Mouse (Mus musculus): ENCODE measurements at regions not wholly inside any gene's neighbourhood (a gene's known extent, or its start where the extent isn't known, plus 50 kb on each side); places are given as distances from the start of the nearest gene placed in this dataset.

DNA sequence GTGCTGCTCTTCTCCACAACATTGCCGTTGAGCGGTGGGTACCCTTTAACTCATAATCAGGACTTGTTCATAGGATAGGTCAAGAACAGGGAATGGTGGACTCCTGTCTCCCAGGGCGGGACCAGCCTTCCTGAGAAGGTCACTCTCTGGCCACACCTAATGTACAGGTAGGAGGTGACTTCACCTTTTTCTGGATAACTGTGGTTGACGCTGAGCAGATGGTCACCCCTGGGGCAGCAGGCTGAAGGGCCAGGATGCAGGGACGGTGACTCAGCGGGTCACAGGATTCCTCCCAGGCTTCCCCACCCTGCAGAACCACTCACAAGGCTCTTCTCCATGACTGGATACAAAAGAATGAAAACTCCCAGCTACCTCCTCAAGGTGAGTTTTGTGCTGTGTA is 66.6 kb upstream of the Fndc3b start:
- peaks cover 13% of the 10 kb centered on the region for H3K4me1 ChIP-seq (replicated peaks; ENCODE audit: low read depth, low read length)
- TF ChIP-seq CTCF (conservative IDR thresholded peaks at IDR 0.05; ENCODE audit: low read length): no peak
- TF ChIP-seq NANOG (IDR thresholded peaks at IDR 0.05; ENCODE audit: borderline replicate concordance, low read length): no peak
- TF ChIP-seq POU5F1 (IDR thresholded peaks at IDR 0.05; ENCODE audit: borderline replicate concordance, low read length): no peak
- no peaks in the 10 kb centered on the region for H3K36me3 ChIP-seq (ENCODE audit: insufficient read depth, low read length)
- no peak overlapping the region for H3K4me3 ChIP-seq (replicated peaks; ENCODE audit: low read length)
- no peaks in the 10 kb centered on the region for H3K9me3 ChIP-seq (ENCODE audit: low read length)
- H3K27me3 ChIP-seq (ENCODE audit: insufficient read depth, low read length): no peaks in the 10 kb centered on the region

DNA sequence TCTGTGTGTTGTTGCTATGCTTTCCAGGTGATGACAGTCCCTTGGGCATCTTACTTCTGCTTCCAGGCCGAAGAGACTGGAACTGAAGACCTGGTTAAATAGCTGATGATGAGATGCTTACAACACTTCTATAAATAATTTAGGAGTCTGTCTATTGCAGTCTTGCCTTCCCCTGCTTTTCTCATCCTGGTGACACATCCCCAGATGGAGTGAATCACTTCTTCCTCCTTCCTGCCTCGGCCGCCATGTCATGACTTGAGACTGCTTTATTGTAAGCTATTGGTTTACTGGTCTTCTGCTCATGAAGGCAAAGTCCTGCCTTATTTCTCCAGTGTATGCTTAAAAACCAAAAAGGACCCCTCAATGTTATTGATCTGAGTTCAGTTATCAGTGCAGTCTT is 62.1 kb upstream of the Fndc3b start:
- H3K27me3 ChIP-seq (ENCODE audit: insufficient read depth, low read length): no peaks in the 10 kb centered on the region
- H3K36me3 ChIP-seq (ENCODE audit: insufficient read depth, low read length): no peaks in the 10 kb centered on the region
- H3K9me3 ChIP-seq (ENCODE audit: low read length): no peaks in the 10 kb centered on the region
- H3K4me3 ChIP-seq (replicated peaks; ENCODE audit: low read length): no peak overlapping the region
- TF ChIP-seq POU5F1 (IDR thresholded peaks at IDR 0.05; ENCODE audit: borderline replicate concordance, low read length): no peak
- no peak for TF ChIP-seq NANOG (IDR thresholded peaks at IDR 0.05; ENCODE audit: borderline replicate concordance, low read length)
- no peak for TF ChIP-seq CTCF (conservative IDR thresholded peaks at IDR 0.05; ENCODE audit: low read length)
- no peaks in the 10 kb centered on the region for H3K4me1 ChIP-seq (replicated peaks; ENCODE audit: low read depth, low read length)

- Histone ChIP-seq H3K36me3 (ENCODE audit: insufficient read depth, low read length) (no peaks in the 10 kb centered on the region), H3K9me3 (ENCODE audit: low read length) (no peaks in the 10 kb centered on the region), H3K4me1 (replicated peaks; ENCODE audit: low read depth, low read length) (no peaks in the 10 kb centered on the region), H3K27me3 (ENCODE audit: insufficient read depth, low read length) (no peaks in the 10 kb centered on the region), H3K4me3 (replicated peaks; ENCODE audit: low read length) (no peak overlapping the region)
- TF ChIP-seq CTCF (conservative IDR thresholded peaks at IDR 0.05; ENCODE audit: low read length): no peak
- TF ChIP-seq POU5F1 (IDR thresholded peaks at IDR 0.05; ENCODE audit: borderline replicate concordance, low read length): no peak
- no peak for TF ChIP-seq NANOG (IDR thresholded peaks at IDR 0.05; ENCODE audit: borderline replicate concordance, low read length)
Measured at GRCm38 (mm10) chr3:27769438-27769837, 58.3 kb upstream of the Fndc3b start.

DNA sequence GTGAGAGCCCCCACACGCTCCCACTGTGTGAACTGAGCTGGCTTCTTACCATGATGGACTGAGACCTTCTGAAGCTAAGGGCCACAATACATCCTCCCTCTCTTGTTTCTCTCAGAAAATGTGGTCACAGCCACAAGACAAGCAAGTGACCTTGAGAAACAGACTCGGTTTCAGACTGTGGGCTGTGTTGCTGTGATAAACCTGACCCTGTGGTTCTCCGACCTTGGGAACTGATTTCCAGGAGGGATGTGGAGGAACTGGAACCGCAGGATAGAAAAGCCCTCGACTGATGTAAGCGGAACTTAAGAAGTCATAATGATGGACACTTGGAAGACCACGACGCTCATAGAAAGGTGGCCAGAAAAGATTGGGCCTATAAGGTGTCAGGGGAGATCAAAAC is 56.1 kb upstream of the Fndc3b start:
- no peaks in the 10 kb centered on the region for H3K27me3 ChIP-seq (ENCODE audit: insufficient read depth, low read length)
- H3K36me3 ChIP-seq (ENCODE audit: insufficient read depth, low read length): no peaks in the 10 kb centered on the region
- H3K9me3 ChIP-seq (ENCODE audit: low read length): no peaks in the 10 kb centered on the region
- H3K4me3 ChIP-seq (replicated peaks; ENCODE audit: low read length): no peak overlapping the region
- no peak for TF ChIP-seq POU5F1 (IDR thresholded peaks at IDR 0.05; ENCODE audit: borderline replicate concordance, low read length)
- no peak for TF ChIP-seq NANOG (IDR thresholded peaks at IDR 0.05; ENCODE audit: borderline replicate concordance, low read length)
- TF ChIP-seq CTCF (conservative IDR thresholded peaks at IDR 0.05; ENCODE audit: low read length): no peak
- no peaks in the 10 kb centered on the region for H3K4me1 ChIP-seq (replicated peaks; ENCODE audit: low read depth, low read length)

GRCm38 (mm10) chr3:27766421-27766820 is 55.3 kb upstream of the Fndc3b start:
- no peaks in the 10 kb centered on the region for H3K4me1 ChIP-seq (replicated peaks; ENCODE audit: low read depth, low read length)
- H3K9me3 ChIP-seq (ENCODE audit: low read length): no peaks in the 10 kb centered on the region
- TF ChIP-seq NANOG (IDR thresholded peaks at IDR 0.05; ENCODE audit: borderline replicate concordance, low read length) (no peak), POU5F1 (IDR thresholded peaks at IDR 0.05; ENCODE audit: borderline replicate concordance, low read length) (no peak), CTCF (conservative IDR thresholded peaks at IDR 0.05; ENCODE audit: low read length) (no peak)

DNA sequence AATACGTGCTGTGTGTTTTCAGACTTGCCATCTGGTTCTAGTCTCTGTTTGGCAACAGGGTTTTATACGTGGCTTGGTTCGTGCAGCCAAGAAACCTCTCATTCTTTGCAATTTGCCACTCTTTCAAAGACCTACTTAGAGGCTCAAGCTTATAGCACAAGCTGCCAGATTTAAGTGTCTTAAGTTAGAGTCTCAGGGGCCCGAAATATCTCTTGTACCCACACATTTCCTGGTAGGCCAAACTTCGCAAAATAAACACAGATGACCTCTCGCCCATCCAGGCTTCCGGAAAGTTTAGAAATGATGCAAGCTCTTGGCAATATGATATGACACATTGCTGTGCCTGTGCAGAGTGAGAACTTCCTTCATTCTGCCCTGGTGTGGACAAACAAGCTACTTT is 54.8 kb upstream of the Fndc3b start:
- Histone ChIP-seq H3K4me3 (replicated peaks; ENCODE audit: low read length) (no peak overlapping the region), H3K36me3 (ENCODE audit: insufficient read depth, low read length) (no peaks in the 10 kb centered on the region), H3K4me1 (replicated peaks; ENCODE audit: low read depth, low read length) (no peaks in the 10 kb centered on the region), H3K27me3 (ENCODE audit: insufficient read depth, low read length) (no peaks in the 10 kb centered on the region), H3K9me3 (ENCODE audit: low read length) (no peaks in the 10 kb centered on the region)
- TF ChIP-seq NANOG (IDR thresholded peaks at IDR 0.05; ENCODE audit: borderline replicate concordance, low read length) (no peak), CTCF (conservative IDR thresholded peaks at IDR 0.05; ENCODE audit: low read length) (no peak), POU5F1 (IDR thresholded peaks at IDR 0.05; ENCODE audit: borderline replicate concordance, low read length) (no peak)

More at GRCm38 (mm10) chr3:27766421-27766820, 55.3 kb upstream of the Fndc3b start:
- Histone ChIP-seq H3K27me3 (ENCODE audit: insufficient read depth, low read length) (no peaks in the 10 kb centered on the region), H3K4me3 (replicated peaks; ENCODE audit: low read length) (no peak overlapping the region), H3K36me3 (ENCODE audit: insufficient read depth, low read length) (no peaks in the 10 kb centered on the region)

DNA sequence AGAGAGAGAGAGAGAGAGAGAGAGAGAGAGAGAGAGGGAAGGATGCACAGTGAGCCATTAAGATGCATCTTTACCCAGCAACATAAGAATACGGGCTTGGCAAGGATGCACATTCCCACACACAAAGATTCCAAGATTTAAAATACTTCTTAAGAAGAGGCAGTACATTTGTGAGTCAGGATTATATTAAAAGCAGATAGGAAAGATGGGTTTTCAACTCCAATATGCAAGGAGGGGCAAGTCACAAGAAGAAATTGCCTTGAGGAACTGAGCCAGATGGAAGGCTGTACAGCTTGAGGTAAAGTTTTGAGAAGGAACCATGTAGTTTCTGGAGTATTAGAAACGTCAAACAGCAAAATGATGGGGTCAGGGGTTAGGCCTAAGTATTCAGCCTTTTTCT is 53.4 kb upstream of the Fndc3b start:
- no peaks in the 10 kb centered on the region for H3K27me3 ChIP-seq (ENCODE audit: insufficient read depth, low read length)
- TF ChIP-seq NANOG (IDR thresholded peaks at IDR 0.05; ENCODE audit: borderline replicate concordance, low read length): no peak
- TF ChIP-seq POU5F1 (IDR thresholded peaks at IDR 0.05; ENCODE audit: borderline replicate concordance, low read length): no peak
- TF ChIP-seq CTCF (conservative IDR thresholded peaks at IDR 0.05; ENCODE audit: low read length): no peak
- no peaks in the 10 kb centered on the region for H3K36me3 ChIP-seq (ENCODE audit: insufficient read depth, low read length)
- no peaks in the 10 kb centered on the region for H3K9me3 ChIP-seq (ENCODE audit: low read length)
- H3K4me1 ChIP-seq (replicated peaks; ENCODE audit: low read depth, low read length): no peaks in the 10 kb centered on the region
- no peak overlapping the region for H3K4me3 ChIP-seq (replicated peaks; ENCODE audit: low read length)

GRCm38 (mm10) chr3:27761031-27761430 is 49.9 kb upstream of the Fndc3b start:
- no peak overlapping the region for H3K4me3 ChIP-seq (replicated peaks; ENCODE audit: low read length)
- no peaks in the 10 kb centered on the region for H3K9me3 ChIP-seq (ENCODE audit: low read length)
- H3K36me3 ChIP-seq (ENCODE audit: insufficient read depth, low read length): no peaks in the 10 kb centered on the region
- peaks cover 6% of the 10 kb centered on the region; the same call in 1 of the 2 replicates for H3K4me1 ChIP-seq (replicated peaks; ENCODE audit: low read depth, low read length)
- no peak for TF ChIP-seq POU5F1 (IDR thresholded peaks at IDR 0.05; ENCODE audit: borderline replicate concordance, low read length)
- no peaks in the 10 kb centered on the region for H3K27me3 ChIP-seq (ENCODE audit: insufficient read depth, low read length)
